Mouse (Mus musculus): ENCODE results near the gene Tpm3.

Gene Tpm3

GRCm38 (mm10) chr3:90139962-90140361 lies 67.5 kb downstream of the Tpm3 start:
- DNase-seq: no peak

GRCm38 (mm10) chr3:90145461-90145860 lies 73.0 kb downstream of the Tpm3 start:
- DNase-seq: no peak

GRCm38 (mm10) chr3:90146651-90147050 lies 74.2 kb downstream of the Tpm3 start:
- DNase-seq: no peak

Measured in cerebellum, postnatal 36 days (tissue).